Mouse (Mus musculus): Measurements from ENCODE around the gene Bcl9l. TPM values are rescaled to one million over a fixed set of nuclear protein-coding genes. Genes with fewer than 3 reads are reported as not detected.
A peak's percentile ranks its signal among the peaks of the same experiment; 100 is the strongest.

Gene Bcl9l
- polyA plus RNA-seq, 1 experiment from 2014 or later = 2.0 TPM

GRCm38 (mm10) chr9:44508721-44509486 lies 26.3 kb downstream of the Bcl9l start:
- Histone ChIP-seq H3K4me1 (ENCODE audit: insufficient read depth) (peaks cover 39% of the 10 kb centered on the region), H3K36me3 (replicated peaks; ENCODE audit: insufficient read depth, low read length) (peaks cover 10% of the 10 kb centered on the region), H3K4me2 (ENCODE audit: low read depth, low read length) (peak overlapping the region; percentile 74; the same call in 1 of the 2 replicates), H3K4me3 (ENCODE audit: low read depth, low read length) (no peak overlapping the region), H3K9me3 (ENCODE audit: low read length) (no peaks in the 10 kb centered on the region), H3K27me3 (ENCODE audit: insufficient read depth, low read length) (no peaks in the 10 kb centered on the region), H3K27ac (ENCODE audit: low read depth) (peak overlapping the region; percentile 62; the same call in 1 of the 2 replicates), H3K9ac (replicated peaks) (peak overlapping the region; percentile 55; the same call in 1 of the 2 replicates)
- WGBS (ENCODE audit: insufficient replicate concordance) = 87% methylated on average over 19 of the region's 19 CpGs
- ATAC-seq = no peak
- TF ChIP-seq EP300 (IDR thresholded peaks at IDR 0.05; ENCODE audit: low read depth) (no peak), CTCF (IDR thresholded peaks at IDR 0.05; ENCODE audit: low read depth) (no peak)
- DNase-seq = no peak

- H3K4me2 ChIP-seq (ENCODE audit: low read depth, low read length) = peak overlapping the region; percentile 74
- peaks cover 42% of the 10 kb centered on the region for H3K4me1 ChIP-seq (ENCODE audit: insufficient read depth)
- H3K9me3 ChIP-seq (ENCODE audit: low read length) = no peaks in the 10 kb centered on the region
- no peaks in the 10 kb centered on the region for H3K27me3 ChIP-seq (ENCODE audit: insufficient read depth, low read length)
- DNase-seq (peak; percentile 90), ATAC-seq (peak; percentile 71)
- peaks cover 10% of the 10 kb centered on the region for H3K36me3 ChIP-seq (replicated peaks; ENCODE audit: insufficient read depth, low read length)
- peak overlapping the region; percentile 55 for H3K9ac ChIP-seq (replicated peaks)
- WGBS (ENCODE audit: insufficient replicate concordance) = 10% methylated on average over 26 of the region's 27 CpGs
- H3K27ac ChIP-seq (ENCODE audit: low read depth) = peak overlapping the region; percentile 62
- H3K4me3 ChIP-seq (ENCODE audit: low read depth, low read length) = peak overlapping the region; percentile 46
- peak; percentile 86 for TF ChIP-seq CTCF (IDR thresholded peaks at IDR 0.05; ENCODE audit: low read depth)
- no peak for TF ChIP-seq EP300 (IDR thresholded peaks at IDR 0.05; ENCODE audit: low read depth)
These were observed 27.1 kb downstream of the Bcl9l start for GRCm38 (mm10) chr9:44509487-44510354.

DNA sequence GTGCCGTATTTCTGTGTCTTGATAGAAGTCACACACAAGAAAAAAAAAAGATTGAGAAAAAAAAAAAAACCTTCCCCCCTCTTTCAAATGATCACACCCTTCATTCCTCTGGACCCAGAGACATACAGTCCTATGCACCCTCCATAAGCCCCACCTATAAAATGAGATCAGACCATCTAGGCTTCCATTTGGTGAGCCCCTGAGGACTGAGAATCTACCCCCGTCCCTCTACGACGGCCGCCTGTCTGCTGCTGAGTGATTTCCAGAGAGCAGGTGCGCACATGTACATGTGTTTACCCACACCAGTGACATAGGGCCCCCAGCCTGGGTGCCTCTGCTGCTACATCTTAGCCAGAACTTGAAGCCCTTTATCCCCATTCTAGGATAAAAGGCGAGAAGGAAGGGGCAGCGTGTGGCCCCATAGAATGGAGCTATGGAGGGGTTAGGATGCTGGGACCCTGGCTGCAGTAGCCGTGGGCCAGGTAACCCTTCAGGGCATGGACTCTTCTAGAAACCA lies 27.8 kb downstream of the Bcl9l start:
- WGBS (ENCODE audit: insufficient replicate concordance) = 31% methylated on average over 9 of the region's 9 CpGs
- Histone ChIP-seq H3K27me3 (ENCODE audit: insufficient read depth, low read length) (no peaks in the 10 kb centered on the region), H3K4me1 (ENCODE audit: insufficient read depth) (peaks cover 49% of the 10 kb centered on the region), H3K4me3 (ENCODE audit: low read depth, low read length) (0 out of 2 replicates have a peak overlapping the region, but pooled peaks have one; percentile 46), H3K4me2 (ENCODE audit: low read depth, low read length) (peak overlapping the region; percentile 74), H3K9ac (replicated peaks) (no peak overlapping the region), H3K9me3 (ENCODE audit: low read length) (no peaks in the 10 kb centered on the region), H3K36me3 (replicated peaks; ENCODE audit: insufficient read depth, low read length) (peaks cover 10% of the 10 kb centered on the region), H3K27ac (ENCODE audit: low read depth) (peak overlapping the region; percentile 44)
- TF ChIP-seq CTCF (IDR thresholded peaks at IDR 0.05; ENCODE audit: low read depth) (no peak), EP300 (IDR thresholded peaks at IDR 0.05; ENCODE audit: low read depth) (no peak)
- DNase-seq (no peak), ATAC-seq (peak; percentile 2; the same call in 1 of the 2 replicates)

DNA sequence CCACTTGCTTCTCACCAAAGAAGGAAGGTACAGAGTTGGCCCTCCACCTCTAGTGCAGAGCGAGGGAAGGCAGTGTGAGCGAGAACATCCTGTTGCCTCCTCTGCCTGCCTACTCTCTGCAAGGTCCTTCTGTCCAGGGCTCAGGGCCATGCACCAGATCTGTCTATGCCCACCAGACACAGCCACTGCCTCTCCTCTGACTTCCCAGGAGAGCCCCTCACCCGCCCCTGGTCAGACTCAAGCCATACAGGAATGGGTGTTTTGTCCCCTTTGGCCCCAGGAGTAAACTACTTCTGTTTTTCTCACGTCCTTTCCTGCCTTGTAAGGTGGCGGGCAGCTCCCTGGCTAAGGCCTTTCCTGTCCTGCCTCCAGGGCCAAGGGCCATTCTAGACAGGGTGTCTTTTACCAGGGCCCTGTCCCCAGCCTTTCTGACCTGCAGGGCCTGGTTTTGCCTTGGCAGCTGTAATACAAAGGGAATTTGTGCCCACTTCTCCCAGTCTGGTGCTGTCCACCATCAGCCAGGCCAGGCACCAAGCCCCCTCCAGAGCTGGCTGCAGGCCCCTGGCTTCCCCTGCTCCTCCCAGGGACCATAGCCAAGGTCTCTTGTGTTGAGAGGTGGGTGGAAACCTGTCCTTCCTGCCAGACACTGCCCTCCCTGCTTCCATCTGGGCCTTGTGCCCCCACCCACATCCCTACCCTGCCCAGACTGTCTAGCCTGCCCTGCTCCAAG lies 28.4 kb downstream of the Bcl9l start:
- Histone ChIP-seq H3K27ac (ENCODE audit: low read depth) (peak overlapping the region; percentile 44), H3K27me3 (ENCODE audit: insufficient read depth, low read length) (no peaks in the 10 kb centered on the region), H3K4me3 (ENCODE audit: low read depth, low read length) (no peak overlapping the region), H3K9ac (replicated peaks) (no peak overlapping the region), H3K36me3 (replicated peaks; ENCODE audit: insufficient read depth, low read length) (peaks cover 7% of the 10 kb centered on the region), H3K9me3 (ENCODE audit: low read length) (no peaks in the 10 kb centered on the region), H3K4me1 (ENCODE audit: insufficient read depth) (peaks cover 51% of the 10 kb centered on the region), H3K4me2 (ENCODE audit: low read depth, low read length) (no peak overlapping the region)
- no peak for TF ChIP-seq EP300 (IDR thresholded peaks at IDR 0.05; ENCODE audit: low read depth)
- no peak for TF ChIP-seq CTCF (IDR thresholded peaks at IDR 0.05; ENCODE audit: low read depth)
- WGBS (ENCODE audit: insufficient replicate concordance) = 55% methylated on average over 5 of the region's 5 CpGs
- ATAC-seq (no peak), DNase-seq (no peak)

DNA sequence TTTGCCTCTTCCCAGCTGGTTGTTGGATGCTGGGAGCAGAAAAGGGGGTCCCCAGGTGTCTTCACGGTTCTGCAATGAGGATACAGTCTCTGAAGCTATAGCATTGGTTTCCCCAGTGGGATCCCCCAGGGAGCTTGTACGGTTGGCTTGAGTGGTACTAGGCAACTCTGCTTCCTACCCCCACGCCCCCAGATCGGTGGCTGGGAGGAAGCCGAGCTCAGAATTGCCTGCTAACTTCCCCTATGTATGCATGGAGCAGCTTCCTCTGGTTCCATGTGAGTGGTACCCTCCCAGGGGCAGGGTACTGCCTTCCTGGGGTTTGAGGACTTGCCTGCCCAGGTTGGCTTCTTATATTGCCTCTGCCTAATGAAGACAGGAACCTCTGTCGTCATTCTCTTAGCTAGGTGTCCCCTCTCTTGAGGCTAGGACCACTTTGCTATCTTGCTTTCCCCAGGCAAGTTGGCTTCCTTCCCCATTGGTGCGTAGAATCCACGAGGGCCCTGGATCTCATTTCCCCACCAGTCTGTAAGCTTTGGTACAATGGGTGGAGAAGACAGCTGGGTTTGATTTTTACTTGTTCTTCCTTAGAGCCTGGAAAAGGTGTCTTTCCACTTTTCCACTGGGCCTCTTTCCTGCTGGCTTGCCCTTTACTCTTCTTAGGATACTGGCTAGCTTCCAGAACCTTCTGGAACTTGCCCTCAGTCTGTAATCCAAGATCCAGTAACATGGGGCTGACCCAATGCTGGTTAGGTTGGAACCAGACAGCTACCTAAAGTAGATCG lies 29.5 kb downstream of the Bcl9l start:
- peak overlapping the region; percentile 16; the same call in 1 of the 2 replicates for H3K9ac ChIP-seq (replicated peaks)
- no peaks in the 10 kb centered on the region for H3K27me3 ChIP-seq (ENCODE audit: insufficient read depth, low read length)
- ATAC-seq (no peak), DNase-seq (no peak)
- H3K27ac ChIP-seq (ENCODE audit: low read depth) = peak overlapping the region; percentile 44
- H3K36me3 ChIP-seq (replicated peaks; ENCODE audit: insufficient read depth, low read length) = no peaks in the 10 kb centered on the region
- no peaks in the 10 kb centered on the region for H3K9me3 ChIP-seq (ENCODE audit: low read length)
- H3K4me3 ChIP-seq (ENCODE audit: low read depth, low read length) = no peak overlapping the region
- H3K4me2 ChIP-seq (ENCODE audit: low read depth, low read length) = no peak overlapping the region
- TF ChIP-seq EP300 (IDR thresholded peaks at IDR 0.05; ENCODE audit: low read depth) = no peak
- no peak for TF ChIP-seq CTCF (IDR thresholded peaks at IDR 0.05; ENCODE audit: low read depth)
- WGBS (ENCODE audit: insufficient replicate concordance) = 33% methylated on average over 9 of the region's 9 CpGs
- peaks cover 51% of the 10 kb centered on the region for H3K4me1 ChIP-seq (ENCODE audit: insufficient read depth)
